Mouse (Mus musculus) thymus, adult 2 months (tissue): ENCODE results near the gene Bora. TPM values are rescaled to one million over a fixed set of nuclear protein-coding genes. Genes with fewer than 3 reads are reported as not detected.

Source experiments
- DNase-seq: peaks from one replicate; pipeline ENCODE4 v3.0.0; 2021
- H3K27ac ChIP-seq: fragments of 200-500 bp; 2 replicates; pipeline ENCODE4 v1.5.1; 2012; ENCODE audit warnings: low read length, control low read depth; ENCODE audit not compliant: control insufficient read depth, insufficient read depth
- H3K27me3 ChIP-seq: fragments of 200-500 bp; 2 replicates; pipeline ENCODE4 v1.6.1; 2012; ENCODE audit warnings: mild to moderate bottlenecking, low read length, moderate library complexity, mixed read lengths; ENCODE audit not compliant: control insufficient read depth, insufficient read depth
- H3K36me3 ChIP-seq: fragments of 200-500 bp; 2 replicates; pipeline ENCODE4 v1.6.1; 2012; ENCODE audit warnings: mild to moderate bottlenecking, low read length, moderate library complexity; ENCODE audit not compliant: control insufficient read depth, insufficient read depth
- H3K4me1 ChIP-seq: fragments of 200-500 bp; replicated peaks from 2 replicates; pipeline ENCODE4 v1.6.1; 2012; ENCODE audit warnings: low read length; ENCODE audit not compliant: control insufficient read depth, insufficient read depth
- H3K4me3 ChIP-seq: fragments of 200-500 bp; 2 replicates; pipeline ENCODE4 v1.5.1; 2012; ENCODE audit warnings: mild to moderate bottlenecking, low read length, control low read depth, moderate library complexity; ENCODE audit not compliant: control insufficient read depth, insufficient read depth
- CTCF ChIP-seq: fragments of 200-500 bp; IDR thresholded peaks from 2 replicates; pipeline ENCODE4 v1.5.1; 2012; ENCODE audit warnings: mild to moderate bottlenecking, control low read depth, low read length, moderate library complexity, borderline replicate concordance; ENCODE audit not compliant: control insufficient read depth, poor library complexity, insufficient read depth; ENCODE audit errors: extremely low read depth
- POLR2A ChIP-seq: fragments of 200-500 bp; IDR thresholded peaks from 2 replicates; pipeline ENCODE4 v1.6.1; 2012; ENCODE audit warnings: mild to moderate bottlenecking, low read length, control low read depth, moderate library complexity; ENCODE audit not compliant: control insufficient read depth, poor library complexity, insufficient read depth; ENCODE audit errors: extremely low read depth
- WGBS: fragments of 180-500 bp; shearing (Covaris S2); methylation state at CpG from one replicate; pipeline ENCODE4 v1.1.7; 2018; 5-methylcytosine and 5-hydroxymethylcytosine counted together
- polyA plus RNA-seq: library from polyadenylated mRNA; depleted of rRNA; stranded (reverse); fragments of >200 nt; gene quantifications from 2 replicates; pipeline ENCODE4 v1.2.3, GENCODE M21; 2012

The Bora gene
- polyA plus RNA-seq, 1 experiment, result 11.8 TPM

DNA sequence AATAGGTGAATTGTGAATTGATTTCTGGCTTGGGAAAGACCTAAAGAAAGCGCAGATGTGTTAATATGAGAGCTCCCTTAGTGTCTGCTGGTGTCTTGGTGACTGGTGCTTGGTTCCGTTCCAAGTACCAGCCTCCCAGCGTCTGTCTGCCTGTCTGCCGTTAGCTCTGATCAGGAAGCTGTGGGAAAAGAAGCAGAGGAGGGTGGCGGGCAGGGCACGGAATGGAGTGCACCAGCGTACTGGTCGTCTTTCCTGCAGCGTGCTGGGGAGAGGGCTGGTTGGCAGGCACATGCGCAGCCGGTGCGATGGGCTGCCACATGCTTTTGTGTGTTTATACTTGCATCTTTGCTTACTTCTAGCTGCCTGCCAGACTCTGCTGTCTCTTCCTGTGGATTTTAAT, 14.6 kb downstream of the Bora start:
- no peaks in the 10 kb centered on the region for H3K27me3 ChIP-seq
- H3K36me3 ChIP-seq, result peaks cover 37% of the 10 kb centered on the region
- H3K27ac ChIP-seq, result no peak overlapping the region
- no peak overlapping the region for H3K4me3 ChIP-seq
- no peaks in the 10 kb centered on the region for H3K4me1 ChIP-seq
- DNase-seq, result no peak
- WGBS, result 97% methylated on average over 12 of the region's 12 CpGs
- TF ChIP-seq CTCF, result no peak
- no peak for TF ChIP-seq POLR2A

DNA sequence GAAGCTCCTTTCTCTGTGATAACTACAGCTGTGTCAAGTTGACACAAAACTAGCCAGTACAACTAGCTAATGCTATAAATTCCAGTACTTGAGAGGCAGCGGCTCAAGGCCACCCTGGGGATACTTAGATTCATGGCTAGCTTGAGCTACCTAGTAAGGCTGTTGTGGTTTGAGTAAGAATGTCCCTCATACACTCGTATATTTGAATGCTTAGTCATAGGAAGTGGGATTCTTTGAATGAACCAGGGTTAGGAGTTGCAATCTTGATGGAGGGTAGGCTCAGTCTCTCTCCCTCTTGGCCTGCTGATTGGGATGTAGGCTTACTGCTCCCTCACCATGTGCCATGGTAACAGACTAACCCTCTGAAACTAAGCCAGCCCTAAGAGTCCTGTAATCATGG, 17.1 kb downstream of the Bora start:
- Histone ChIP-seq H3K27me3 (no peaks in the 10 kb centered on the region), H3K4me3 (no peak overlapping the region), H3K4me1 (no peaks in the 10 kb centered on the region), H3K36me3 (peaks cover 44% of the 10 kb centered on the region), H3K27ac (no peak overlapping the region)
- no peak for DNase-seq
- 83% methylated on average over 2 of the region's 2 CpGs for WGBS
- TF ChIP-seq POLR2A, result no peak

DNA sequence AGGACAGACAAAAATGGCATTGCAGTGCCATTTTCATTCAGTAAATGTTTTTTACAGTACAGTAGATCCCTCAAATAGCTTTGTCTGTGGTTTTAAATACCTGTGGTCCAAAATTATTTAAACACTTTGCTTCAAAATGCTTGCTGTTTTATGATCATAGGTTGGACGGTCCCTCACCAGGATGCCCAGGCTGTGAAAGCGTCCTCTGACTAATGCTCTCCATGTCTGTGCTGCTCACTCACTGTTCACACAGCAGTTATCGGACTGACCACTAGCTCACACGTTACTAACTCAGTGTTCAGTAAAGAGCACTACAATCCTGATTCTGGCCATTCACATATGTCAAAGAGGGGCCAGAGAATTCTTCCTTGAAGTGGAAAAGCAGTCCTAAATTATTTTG, 25.1 kb downstream of the Bora start:
- peaks cover 49% of the 10 kb centered on the region for H3K36me3 ChIP-seq
- no peak overlapping the region for H3K27ac ChIP-seq
- H3K4me3 ChIP-seq, result no peak overlapping the region
- DNase-seq, result no peak
- WGBS, result 98% methylated on average over 4 of the region's 4 CpGs
- H3K4me1 ChIP-seq, result no peaks in the 10 kb centered on the region
- H3K27me3 ChIP-seq, result no peaks in the 10 kb centered on the region
- TF ChIP-seq POLR2A (no peak), CTCF (no peak)

DNA sequence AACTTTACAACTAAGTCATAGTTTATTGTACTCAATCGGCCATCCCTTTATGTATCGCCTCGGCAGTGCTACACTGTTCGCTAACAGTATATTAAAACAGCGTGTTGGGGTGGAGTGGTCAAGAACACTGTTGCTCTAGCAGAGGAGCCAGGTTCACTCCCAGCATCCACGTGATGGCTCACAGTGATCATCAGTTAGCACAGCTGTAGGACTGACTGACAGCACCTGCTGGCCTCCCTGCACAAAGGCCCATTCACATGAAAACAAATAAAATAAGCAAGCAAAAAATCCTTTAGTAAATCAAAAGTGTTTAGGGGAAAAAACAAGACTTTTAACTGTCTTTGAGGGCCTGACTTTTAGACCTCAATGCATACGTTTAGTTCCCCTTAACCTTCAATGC, 42.9 kb downstream of the Bora start:
- Histone ChIP-seq H3K36me3 (peaks cover 62% of the 10 kb centered on the region), H3K27ac (no peak overlapping the region), H3K4me1 (no peaks in the 10 kb centered on the region), H3K27me3 (no peaks in the 10 kb centered on the region), H3K4me3 (no peak overlapping the region)
- WGBS, result 97% methylated on average over 7 of the region's 7 CpGs
- DNase-seq, result no peak
- no peak for TF ChIP-seq CTCF
- TF ChIP-seq POLR2A, result no peak

DNA sequence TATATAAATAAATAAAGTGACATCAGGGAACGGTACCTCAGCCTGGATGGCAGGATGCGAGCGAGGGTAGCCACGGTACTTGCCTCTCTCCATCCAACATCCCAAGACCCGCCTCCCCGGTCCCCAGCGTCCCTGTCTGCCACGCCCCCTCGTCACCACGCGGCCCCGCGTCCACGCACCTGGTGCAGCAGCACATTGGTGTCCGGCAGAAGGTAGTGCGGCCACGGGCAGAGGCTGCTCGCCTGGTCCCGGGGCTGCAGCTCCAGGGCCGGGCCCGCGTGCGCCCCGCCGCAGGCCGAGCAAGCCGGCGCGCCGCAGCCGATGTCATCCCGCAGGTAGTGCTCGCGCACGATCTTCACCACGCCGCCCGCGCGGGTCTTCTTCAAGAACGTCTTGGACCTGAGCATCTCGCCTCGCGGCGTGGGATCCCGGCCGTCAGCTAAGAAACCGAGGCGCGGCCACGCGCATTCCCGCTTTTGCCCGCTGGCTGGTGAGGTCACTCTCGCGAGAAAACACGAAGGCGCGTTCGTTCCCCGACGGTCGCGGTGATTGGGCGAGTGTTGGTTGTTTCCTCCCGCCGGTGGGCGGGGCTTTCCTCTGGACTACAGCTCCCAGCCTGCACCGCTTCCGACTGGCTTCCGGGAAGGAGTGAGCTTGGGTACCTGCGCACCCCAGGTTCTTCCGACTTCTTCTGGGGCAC, 53.4 kb downstream of the Bora start, which contains the start of the genes Pibf1 and Dis3:
Pibf1 (plus strand) TSS at position 158 of the 700 bp plus-strand sequence.
Dis3 (minus strand) TSS at position 504 of the 700 bp plus-strand sequence.
- peaks cover 2% of the 10 kb centered on the region; the same call in 1 of the 2 replicates for H3K4me1 ChIP-seq

DNA sequence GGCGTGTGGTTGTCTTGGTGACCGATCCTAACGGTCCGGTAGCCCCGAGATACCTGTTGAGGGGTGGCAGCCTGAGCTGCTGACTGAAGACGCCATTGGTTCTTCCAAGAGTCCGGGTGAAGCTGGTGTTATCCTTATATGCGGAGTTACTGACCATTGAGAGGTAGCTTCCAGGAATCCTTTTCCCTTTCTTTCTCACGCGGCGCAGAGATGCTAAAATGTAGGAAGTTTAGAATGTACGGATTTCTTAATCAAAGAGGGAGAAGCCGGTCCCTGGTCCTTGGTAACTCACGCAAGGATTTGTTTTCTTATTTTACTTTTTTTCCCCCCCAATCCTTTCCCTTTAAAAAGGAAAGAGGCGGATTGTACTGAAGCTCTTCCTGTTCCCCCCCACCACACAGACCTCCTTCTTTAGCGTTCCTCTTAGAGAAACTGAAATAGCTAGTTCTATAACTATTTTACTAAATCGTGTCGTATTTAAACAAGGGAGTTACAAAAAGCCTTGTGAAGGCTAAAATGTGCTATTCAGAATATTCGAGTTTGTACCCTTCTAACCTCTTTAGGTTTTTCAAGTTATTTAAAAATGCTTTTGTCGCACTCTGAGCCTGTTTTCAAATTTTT, 54.1 kb downstream of the Bora start:
- H3K36me3 ChIP-seq, result peaks cover 6% of the 10 kb centered on the region
- peak overlapping the region; percentile 82 for H3K4me3 ChIP-seq
- H3K27ac ChIP-seq, result no peak overlapping the region
- H3K27me3 ChIP-seq, result no peaks in the 10 kb centered on the region
- TF ChIP-seq POLR2A (no peak), CTCF (no peak)
- DNase-seq, result no peak
- H3K4me1 ChIP-seq, result peaks cover 2% of the 10 kb centered on the region; the same call in 1 of the 2 replicates
- 3% methylated on average over 20 of the region's 20 CpGs for WGBS

More for the DNA sequence above, 53.4 kb downstream of the Bora start, which contains the start of the genes Pibf1 and Dis3:
- Histone ChIP-seq H3K27me3 (no peaks in the 10 kb centered on the region), H3K27ac (no peak within 1 kb of the TSS), H3K36me3 (peaks cover 6% of the 10 kb centered on the region), H3K4me3 (peak within 1 kb of the TSS; percentile 82)
- under 1% methylated on average over 72 of the region's 73 CpGs for WGBS
- peak; percentile 52; the same call in 1 of the 2 replicates for TF ChIP-seq CTCF
- TF ChIP-seq POLR2A, result peak; percentile 63
- peak; percentile 99 for DNase-seq

DNA sequence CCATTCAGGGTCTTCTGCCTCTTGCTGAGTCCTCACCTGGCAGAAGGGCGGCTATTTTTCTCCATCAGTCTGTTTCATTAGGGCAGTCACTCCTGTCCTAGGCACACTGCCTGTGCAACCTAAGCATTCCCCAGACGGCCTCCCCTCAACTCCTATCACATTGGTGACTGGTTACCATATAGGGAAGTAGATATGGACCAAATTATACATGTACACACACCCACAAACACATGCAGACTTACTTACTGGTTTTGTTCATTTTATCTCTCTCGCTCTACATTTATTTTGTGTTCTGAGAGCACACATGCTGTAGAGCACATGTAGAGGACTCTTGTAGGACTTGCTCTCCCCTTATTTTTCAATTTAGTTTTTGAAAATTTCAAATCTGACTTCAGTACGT, 57.0 kb downstream of the Bora start:
- no peak overlapping the region for H3K27ac ChIP-seq
- DNase-seq, result no peak
- WGBS, result 96% methylated on average over 4 of the region's 4 CpGs
- H3K36me3 ChIP-seq, result peaks cover 13% of the 10 kb centered on the region
- no peaks in the 10 kb centered on the region for H3K27me3 ChIP-seq
- no peak overlapping the region for H3K4me3 ChIP-seq
- peaks cover 2% of the 10 kb centered on the region; the same call in 1 of the 2 replicates for H3K4me1 ChIP-seq
- TF ChIP-seq POLR2A (no peak), CTCF (no peak)
